Mouse (Mus musculus): ENCODE results near the gene Hpcal1. TPM values are rescaled to one million over a fixed set of nuclear protein-coding genes. Genes with fewer than 3 reads are reported as not detected.
"Not testable (repeated sequence)": the region's sequence is repeated elsewhere in the genome, so short reads cannot be mapped to it uniquely, and the experiment has no call there.

Hpcal1 gene
- polyA plus RNA-seq, 1 experiment from 2014 or later = 64.1 TPM

- H3K4me2 ChIP-seq (ENCODE audit: low read depth, low read length) = no peak overlapping the region
- no peak overlapping the region for H3K4me3 ChIP-seq (replicated peaks; ENCODE audit: low read length)
- H3K9me3 ChIP-seq (replicated peaks; ENCODE audit: control insufficient read depth, low read length) = no peaks in the 10 kb centered on the region
- H3K9ac ChIP-seq (ENCODE audit: low read length) = no peak overlapping the region
- H3K36me3 ChIP-seq (ENCODE audit: control insufficient read depth, insufficient read depth, low read length) = peaks cover 3% of the 10 kb centered on the region; the same call in 1 of the 2 replicates
- H3K27ac ChIP-seq (ENCODE audit: low read length) = no peak overlapping the region
- 59% methylated on average over 3 of the region's 3 CpGs for WGBS
- no peak for ATAC-seq (ENCODE audit: insufficient read depth, low FRiP score)
- H3K4me1 ChIP-seq (ENCODE audit: control insufficient read depth, insufficient read depth, low read length) = no peaks in the 10 kb centered on the region
- no peaks in the 10 kb centered on the region for H3K27me3 ChIP-seq (ENCODE audit: control insufficient read depth, insufficient read depth, low read length)
These were observed 105.1 kb downstream of the Hpcal1 start for GRCm38 (mm10) chr12:17795660-17796278.

GRCm38 (mm10) chr12:17798261-17798660 is 107.6 kb downstream of the Hpcal1 start:
- 87% methylated on average over 11 of the region's 11 CpGs for WGBS
- not testable (repeated sequence) for H3K4me2 ChIP-seq (ENCODE audit: low read depth, low read length); H3K27ac ChIP-seq (ENCODE audit: low read length); H3K4me1 ChIP-seq (ENCODE audit: control insufficient read depth, insufficient read depth, low read length); H3K27me3 ChIP-seq (ENCODE audit: control insufficient read depth, insufficient read depth, low read length); H3K4me3 ChIP-seq (replicated peaks; ENCODE audit: low read length); H3K9ac ChIP-seq (ENCODE audit: low read length); H3K9me3 ChIP-seq (replicated peaks; ENCODE audit: control insufficient read depth, low read length); ATAC-seq (ENCODE audit: insufficient read depth, low FRiP score); H3K36me3 ChIP-seq (ENCODE audit: control insufficient read depth, insufficient read depth, low read length)

DNA sequence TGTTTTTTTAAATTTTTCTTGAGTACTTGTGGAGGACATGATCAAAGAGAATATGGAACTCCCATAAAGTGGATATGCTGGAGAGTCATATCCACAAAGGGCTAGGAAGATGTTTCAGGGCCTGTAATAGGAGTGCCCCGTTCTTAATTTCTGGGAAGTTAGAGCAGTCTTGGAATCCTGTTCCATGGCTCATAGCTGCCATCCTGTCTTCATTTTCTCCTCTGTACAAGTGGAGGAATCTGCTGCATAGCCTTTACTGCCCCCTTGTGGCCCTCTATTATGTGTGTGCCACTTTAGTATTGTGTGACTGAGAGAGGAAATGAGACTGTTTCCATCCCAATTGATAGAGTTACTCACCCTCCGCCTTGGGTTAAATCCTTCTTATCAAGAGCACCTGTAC is 117.9 kb downstream of the Hpcal1 start:
- Histone ChIP-seq H3K9me3 (replicated peaks; ENCODE audit: control insufficient read depth, low read length) (no peaks in the 10 kb centered on the region), H3K9ac (ENCODE audit: low read length) (no peak overlapping the region), H3K27me3 (ENCODE audit: control insufficient read depth, insufficient read depth, low read length) (no peaks in the 10 kb centered on the region), H3K36me3 (ENCODE audit: control insufficient read depth, insufficient read depth, low read length) (no peaks in the 10 kb centered on the region), H3K4me2 (ENCODE audit: low read depth, low read length) (no peak overlapping the region), H3K4me1 (ENCODE audit: control insufficient read depth, insufficient read depth, low read length) (no peaks in the 10 kb centered on the region), H3K4me3 (replicated peaks; ENCODE audit: low read length) (no peak overlapping the region), H3K27ac (ENCODE audit: low read length) (no peak overlapping the region)
- ATAC-seq (ENCODE audit: insufficient read depth, low FRiP score) = no peak
- 40% methylated on average over 2 of the region's 2 CpGs for WGBS

DNA sequence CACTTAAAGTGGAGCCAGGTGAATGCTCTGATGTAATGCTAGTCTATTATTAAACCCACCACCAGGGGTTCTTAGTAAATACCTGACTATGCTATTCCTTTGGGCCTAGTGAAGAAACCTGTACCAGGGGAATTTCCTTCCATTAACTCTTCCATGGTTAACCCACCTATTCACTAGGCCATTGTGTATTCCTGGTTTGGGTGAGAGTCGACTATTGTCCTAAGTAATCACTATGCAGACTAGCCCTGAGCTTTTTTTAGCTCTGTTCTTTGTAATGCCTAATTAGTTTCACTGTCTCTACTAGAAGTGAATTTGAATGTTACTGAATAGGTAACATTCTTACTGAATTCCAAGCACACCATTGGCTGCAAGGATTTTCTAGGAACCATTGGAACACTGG is 144.6 kb downstream of the Hpcal1 start:
- ATAC-seq (ENCODE audit: insufficient read depth, low FRiP score); H3K27me3 ChIP-seq (ENCODE audit: control insufficient read depth, insufficient read depth, low read length); H3K27ac ChIP-seq (ENCODE audit: low read length); H3K9ac ChIP-seq (ENCODE audit: low read length); H3K36me3 ChIP-seq (ENCODE audit: control insufficient read depth, insufficient read depth, low read length); H3K4me1 ChIP-seq (ENCODE audit: control insufficient read depth, insufficient read depth, low read length); H3K4me2 ChIP-seq (ENCODE audit: low read depth, low read length); H3K4me3 ChIP-seq (replicated peaks; ENCODE audit: low read length); H3K9me3 ChIP-seq (replicated peaks; ENCODE audit: control insufficient read depth, low read length): not testable (repeated sequence)
- WGBS = 82% methylated on average over 1 of the region's 1 CpGs

Other genes with a start within 250 kb of the Hpcal1 start
- 151 and 158 TPM in 2 replicates for gene Odc1, start 146.1 kb upstream of the Hpcal1 start, polyA plus RNA-seq (2015; fragmentation: Nextera tagmentation; extraction: Ambion mirVana)